15 mouse cellular contexts compared by ENCODE assay signal in genomic region chr11:95567936-95568715, GRCm38 (mm10). TPM values are rescaled to one million over a fixed set of nuclear protein-coding genes. Genes with fewer than 3 reads are reported as not detected.
A peak's percentile ranks its signal among the peaks of the same experiment; 100 is the strongest.
DNase-seq lines count a peak whose midpoint lies in the region; ATAC-seq and TF ChIP-seq lines count a peak whose summit lies in the region.
"Had no signal": no experiment of that assay in that cellular context is flagged by ENCODE, and none has a peak within 500 bp of the region (broad histone marks: within the 10 kb centered on the region; RNA-seq: fewer than 3 reads in every experiment).

No protein-coding gene starts in this region.

- H3K4me1 ChIP-seq in kidney, embryonic 16.5 days (ENCODE audit: insufficient read depth, low read length) = peaks cover 37% of the 10 kb centered on the region
- peaks cover 49% of the 10 kb centered on the region for H3K4me1 ChIP-seq in stomach, embryonic 16.5 days (ENCODE audit: control insufficient read depth, insufficient read depth, low read length)
- no peaks in the 10 kb centered on the region for H3K4me1 ChIP-seq in liver, postnatal 0 days (ENCODE audit: insufficient read depth)
- peaks cover 10% of the 10 kb centered on the region; the same call in 1 of the 2 replicates for H3K4me1 ChIP-seq in midbrain, embryonic 15.5 days

- no peak overlapping the region for H3K4me3 ChIP-seq in kidney, embryonic 16.5 days (ENCODE audit: low read length)
- H3K4me3 ChIP-seq in stomach, embryonic 16.5 days (replicated peaks; ENCODE audit: low read length) = no peak overlapping the region
- no peak overlapping the region for H3K4me3 ChIP-seq in liver, postnatal 0 days (ENCODE audit: low read depth, low read length)
- H3K4me3 ChIP-seq in midbrain, embryonic 15.5 days = no peak overlapping the region
- H3K4me3 ChIP-seq: forebrain, embryonic 12.5 days; neural tube, embryonic 12.5 days had no signal

- WGBS in kidney, embryonic 16.5 days = 44% methylated on average over 8 of the region's 8 CpGs
- WGBS in stomach, embryonic 16.5 days = 44% methylated on average over 8 of the region's 8 CpGs
- 61% methylated on average over 8 of the region's 8 CpGs for WGBS in liver, postnatal 0 days (ENCODE audit: insufficient replicate concordance)
- 75% methylated on average over 8 of the region's 8 CpGs for WGBS in midbrain, embryonic 15.5 days

- TF ChIP-seq EP300 in liver, postnatal 0 days (IDR thresholded peaks at IDR 0.05; ENCODE audit: low read depth) = no peak

- H3K9ac ChIP-seq in kidney, embryonic 16.5 days (replicated peaks; ENCODE audit: low read length) = no peak overlapping the region
- peak overlapping the region; percentile 27; the same call in 1 of the 2 replicates for H3K9ac ChIP-seq in stomach, embryonic 16.5 days (ENCODE audit: low read length)
- H3K9ac ChIP-seq in liver, postnatal 0 days (replicated peaks) = no peak overlapping the region
- no peak overlapping the region for H3K9ac ChIP-seq in midbrain, embryonic 15.5 days
- H3K9ac ChIP-seq: forebrain, embryonic 12.5 days; neural tube, embryonic 12.5 days had no signal

- H3K27me3 ChIP-seq in kidney, embryonic 16.5 days (ENCODE audit: insufficient read depth, low read length) = no peaks in the 10 kb centered on the region
- no peaks in the 10 kb centered on the region; the same call in 1 of the 2 replicates for H3K27me3 ChIP-seq in stomach, embryonic 16.5 days (ENCODE audit: control insufficient read depth, insufficient read depth, low read length)
- peaks cover 12% of the 10 kb centered on the region; the same call in 1 of the 2 replicates for H3K27me3 ChIP-seq in liver, postnatal 0 days (ENCODE audit: insufficient read depth, low read length)
- H3K27me3 ChIP-seq in midbrain, embryonic 15.5 days (replicated peaks) = no peaks in the 10 kb centered on the region

- ATAC-seq in kidney, embryonic 16.5 days (ENCODE audit: low FRiP score, low TSS enrichment) = peak; percentile 22; the same call in 1 of the 2 replicates
- ATAC-seq in stomach, embryonic 16.5 days (ENCODE audit: insufficient read depth, low FRiP score) = no peak; the same call in 1 of the 2 replicates
- ATAC-seq in liver, postnatal 0 days = no peak
- ATAC-seq in midbrain, embryonic 15.5 days (replicated peaks) = no peak
- ATAC-seq: hindbrain, embryonic 16.5 days had no signal

- DNase-seq in kidney, postnatal 36 days = no peak
- peak; percentile 14 for DNase-seq in fibroblast of lung, adult 2 months (ENCODE audit: low read depth)
- DNase-seq in heart, postnatal 25 days (ENCODE audit: low spot score) = peak; percentile 29
- DNase-seq in liver, postnatal 0 days = no peak
- DNase-seq: adrenal gland, postnatal 36 days; left cerebral cortex, postnatal 4 days; right cerebral cortex, adult 18-20 months; thymus, postnatal 4 days had no signal

- H3K9me3 ChIP-seq in kidney, embryonic 16.5 days (ENCODE audit: low read length) = 0 out of 2 replicates have a peak, but pooled peaks cover 4% of the 10 kb centered on the region
- H3K9me3 ChIP-seq in stomach, embryonic 16.5 days (replicated peaks; ENCODE audit: control insufficient read depth, low read length) = 0 out of 2 replicates have a peak, but pooled peaks cover 5% of the 10 kb centered on the region
- peaks cover 4% of the 10 kb centered on the region; the same call in 1 of the 2 replicates for H3K9me3 ChIP-seq in liver, postnatal 0 days (ENCODE audit: low read length)
- no peaks in the 10 kb centered on the region for H3K9me3 ChIP-seq in midbrain, embryonic 15.5 days
- H3K9me3 ChIP-seq: forebrain, embryonic 12.5 days; neural tube, embryonic 12.5 days had no signal

- TF ChIP-seq CTCF in liver, postnatal 0 days (IDR thresholded peaks at IDR 0.05; ENCODE audit: low read depth) = no peak

- intact Hi-C loops in heart, postnatal 25 days (cut with DNase I) = no loop called here

- H3K27ac ChIP-seq in kidney, embryonic 16.5 days (ENCODE audit: low read length) = 0 out of 2 replicates have a peak overlapping the region, but pooled peaks have one; percentile 53
- peak overlapping the region; percentile 74 for H3K27ac ChIP-seq in stomach, embryonic 16.5 days (ENCODE audit: low read length)
- H3K27ac ChIP-seq in liver, postnatal 0 days (ENCODE audit: low read depth) = no peak overlapping the region
- no peak overlapping the region for H3K27ac ChIP-seq in midbrain, embryonic 15.5 days
- H3K27ac ChIP-seq: forebrain, embryonic 12.5 days; neural tube, embryonic 12.5 days had no signal

- H3K4me2 ChIP-seq in kidney, embryonic 16.5 days (replicated peaks; ENCODE audit: low read depth, low read length) = no peak overlapping the region
- no peak overlapping the region for H3K4me2 ChIP-seq in stomach, embryonic 16.5 days (ENCODE audit: low read depth, low read length)
- H3K4me2 ChIP-seq in liver, postnatal 0 days (ENCODE audit: low read depth, low read length) = no peak overlapping the region
- no peak overlapping the region for H3K4me2 ChIP-seq in midbrain, embryonic 15.5 days
- H3K4me2 ChIP-seq: forebrain, embryonic 12.5 days; midbrain, embryonic 11.5 days; neural tube, embryonic 12.5 days had no signal

- no peaks in the 10 kb centered on the region for H3K36me3 ChIP-seq in kidney, embryonic 16.5 days (ENCODE audit: insufficient read depth, low read length)
- H3K36me3 ChIP-seq in stomach, embryonic 16.5 days (ENCODE audit: control insufficient read depth, insufficient read depth, low read length) = no peaks in the 10 kb centered on the region
- H3K36me3 ChIP-seq in liver, postnatal 0 days (replicated peaks; ENCODE audit: insufficient read depth, low read length) = no peaks in the 10 kb centered on the region
- no peaks in the 10 kb centered on the region for H3K36me3 ChIP-seq in midbrain, embryonic 15.5 days (replicated peaks)
- H3K36me3 ChIP-seq: forebrain, embryonic 12.5 days had no signal

RNA-seq across cellular contexts. Expression of gene Ngfr, which starts 19.4 kb away (rescaled TPM):
- 29.7 and 29.9 TPM in 2 replicates for polyA plus RNA-seq in kidney, embryonic 16.5 days (2015; fragmentation: Nextera tagmentation; extraction: Ambion mirVana)
- total RNA-seq in heart, postnatal 25 days (2021) = under 1 TPM; 0.44 to 0.70 TPM
- 13.2 and 15.0 TPM in 2 replicates for polyA plus RNA-seq in stomach, embryonic 16.5 days (2015; fragmentation: Nextera tagmentation; extraction: Ambion mirVana)
- 1.3 and 1.7 TPM in 2 replicates for polyA plus RNA-seq in liver, postnatal 0 days (2015; fragmentation: Nextera tagmentation; extraction: Ambion mirVana)
- 14.0 and 15.4 TPM in 2 replicates for polyA plus RNA-seq in midbrain, embryonic 15.5 days (2015; fragmentation: Nextera tagmentation; extraction: Ambion mirVana)

RNA-seq across cellular contexts. Expression of gene Nxph3, which starts 53.8 kb away (rescaled TPM):
- polyA plus RNA-seq in kidney, embryonic 16.5 days (2015; fragmentation: Nextera tagmentation; extraction: Ambion mirVana) = 0.36 and 0.62 TPM in 2 replicates
- under 1 TPM; 0.62 to 0.64 TPM for total RNA-seq in heart, postnatal 25 days (2021)
- polyA plus RNA-seq in stomach, embryonic 16.5 days (2015; fragmentation: Nextera tagmentation; extraction: Ambion mirVana) = 0.50 and 0.62 TPM in 2 replicates
- polyA plus RNA-seq in liver, postnatal 0 days (2015; fragmentation: Nextera tagmentation; extraction: Ambion mirVana) = not detected in 2 replicates
- polyA plus RNA-seq in midbrain, embryonic 15.5 days (2015; fragmentation: Nextera tagmentation; extraction: Ambion mirVana) = 3.2 and 4.4 TPM in 2 replicates

Comparison
In these comparisons a context has a peak if more than half of its experiments do, and no peak if none do; other contexts are left out.
1. H3K27ac ChIP-seq: peak in kidney, embryonic 16.5 days (single experiment) and stomach, embryonic 16.5 days (single experiment); none in liver, postnatal 0 days (single experiment) and midbrain, embryonic 15.5 days (single experiment).
2. DNase-seq: peak in fibroblast of lung, adult 2 months (single experiment) and heart, postnatal 25 days (single experiment); none in kidney, postnatal 36 days (0 of 2) and liver, postnatal 0 days (single experiment).